Mouse (Mus musculus): ENCODE data around the gene Ccdc85c. TPM values are rescaled to one million over a fixed set of nuclear protein-coding genes. Genes with fewer than 3 reads are reported as not detected.

Ccdc85c gene
- total and polyA plus RNA-seq, 3 experiments, result 14.0 to 32.4 (median 15.2) TPM

DNA sequence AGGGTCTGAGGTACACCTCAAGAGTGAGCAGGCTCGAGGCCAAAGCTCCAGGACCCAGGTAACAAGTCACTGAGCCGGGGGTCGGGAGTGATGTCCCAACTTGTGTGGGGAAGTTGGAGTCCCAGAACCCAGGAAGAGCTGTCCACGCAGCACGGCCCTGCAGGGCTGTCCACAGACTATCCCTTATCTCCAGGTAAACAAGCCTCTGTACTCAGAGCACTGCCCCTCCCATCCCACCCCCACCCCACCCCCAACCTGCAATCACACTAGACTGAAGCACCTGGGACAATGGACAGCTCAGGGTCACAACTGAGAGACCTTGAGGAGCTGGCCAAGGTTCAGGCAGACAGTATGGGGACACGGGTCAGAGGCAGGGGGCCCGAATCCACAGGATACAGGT lies 10.3 kb downstream of the Ccdc85c start:
- dilution Hi-C loops (cut with MboI; ENCODE audit: extremely low pct_ligation_motif_present, extremely low pct_unique_long_range_greater_than_20kb, low sequenced_read_pairs) (no loop called here), in situ Hi-C loops (cut with MboI; ENCODE audit: low pct_ligation_motif_present, low pct_unique_long_range_greater_than_20kb, low sequenced_read_pairs) (no loop called here)
- Histone ChIP-seq H3K27ac (ENCODE audit: insufficient read depth, low read depth) (no peak overlapping the region), H3K9ac (ENCODE audit: insufficient read depth, low read depth) (no peak overlapping the region), H3K9me3 (replicated peaks; ENCODE audit: low read length) (no peaks in the 10 kb centered on the region), H3K36me3 (replicated peaks in 1 of 2; ENCODE audit: control insufficient read depth in 1 of 2, insufficient read depth in 1 of 2, low read length in 1 of 2) (peaks cover 0 to 62% of the 10 kb centered on the region in 2 experiments), H3K79me2 (replicated peaks; ENCODE audit: control insufficient read depth, extremely low read depth, insufficient read depth, poor library complexity, severe bottlenecking) (0 out of 2 replicates have a peak, but pooled peaks cover 2% of the 10 kb centered on the region), H3K4me1 (ENCODE audit: control insufficient read depth in 1 of 2, insufficient read depth in 2 of 2) (peaks cover 13 to 89% of the 10 kb centered on the region in 2 experiments; a peak in 3 of 4 replicates), H3K4me3 (replicated peaks in 1 of 3; ENCODE audit: low read depth in 2 of 3, low read length in 2 of 3, poor library complexity in 1 of 3) (no peak overlapping the region), H3K27me3 (replicated peaks) (no peaks in the 10 kb centered on the region), H3K4me2 (ENCODE audit: insufficient read depth, low read depth, poor library complexity, severe bottlenecking) (no peak overlapping the region)
- TF ChIP-seq ZC3H11A (IDR thresholded peaks at IDR 0.05; ENCODE audit: low read depth, low read length) (no peak), CTCF (conservative IDR thresholded peaks at IDR 0.05 in 1 of 2, IDR thresholded peaks at IDR 0.05 in 1 of 2; ENCODE audit: low read depth in 2 of 2, low read length in 2 of 2) (no peak), ELF1 (IDR thresholded peaks at IDR 0.05; ENCODE audit: low read depth, low read length) (no peak), GABPA (IDR thresholded peaks at IDR 0.05; ENCODE audit: insufficient replicate concordance, low read depth, low read length) (no peak), UBTF (IDR thresholded peaks at IDR 0.05; ENCODE audit: low read depth, low read length) (no peak), MXI1 (IDR thresholded peaks at IDR 0.05; ENCODE audit: low read depth, low read length) (no peak), EP300 (IDR thresholded peaks at IDR 0.05; ENCODE audit: low read length) (no peak), MEF2A (IDR thresholded peaks at IDR 0.05; ENCODE audit: borderline replicate concordance, low read depth, low read length) (no peak), ZKSCAN1 (IDR thresholded peaks at IDR 0.05; ENCODE audit: borderline replicate concordance, low read depth, low read length) (no peak), RCOR1 (conservative IDR thresholded peaks at IDR 0.05; ENCODE audit: low read depth, low read length) (no peak), RAD21 (IDR thresholded peaks at IDR 0.05; ENCODE audit: low read depth, low read length) (no peak), NRF1 (IDR thresholded peaks at IDR 0.05; ENCODE audit: low read depth, low read length) (no peak), BHLHE40 (IDR thresholded peaks at IDR 0.05; ENCODE audit: low read depth, low read length) (no peak), JUN (IDR thresholded peaks at IDR 0.05; ENCODE audit: insufficient read depth, low read depth, low read length) (no peak), USF1 (IDR thresholded peaks at IDR 0.05; ENCODE audit: low read depth, low read length) (no peak), JUND (conservative IDR thresholded peaks at IDR 0.05; ENCODE audit: low read depth, low read length) (no peak), USF2 (conservative IDR thresholded peaks at IDR 0.05; ENCODE audit: low read depth, low read length) (no peak), ETS1 (conservative IDR thresholded peaks at IDR 0.05; ENCODE audit: low read depth, low read length) (no peak), HCFC1 (IDR thresholded peaks at IDR 0.05; ENCODE audit: low read depth, low read length) (no peak), NELFE (IDR thresholded peaks at IDR 0.05; ENCODE audit: low read depth, low read length) (no peak)
- DNase-seq (ENCODE audit: extremely low read depth), result no peak

DNA sequence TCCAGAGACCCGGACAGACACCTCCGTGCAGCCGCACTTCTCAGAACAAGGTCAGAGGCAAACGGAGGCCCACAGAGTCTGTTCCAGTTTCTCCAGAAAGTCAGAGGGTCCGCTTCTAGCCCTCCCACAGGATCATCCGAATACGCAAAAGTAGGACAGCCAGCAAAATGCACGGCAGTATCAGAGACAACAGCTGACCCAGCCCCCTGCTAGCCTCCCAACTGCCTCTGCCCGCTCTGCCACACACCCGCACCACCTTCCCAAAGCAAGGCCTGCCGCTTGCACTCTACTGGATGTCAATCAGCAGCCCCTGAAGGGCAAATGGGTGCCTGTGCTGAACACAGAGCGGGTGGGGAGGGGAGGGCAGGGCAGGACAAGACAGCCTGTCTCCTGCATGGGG lies 14.3 kb downstream of the Ccdc85c start:
- Histone ChIP-seq H3K79me2 (replicated peaks; ENCODE audit: control insufficient read depth, extremely low read depth, insufficient read depth, poor library complexity, severe bottlenecking) (no peaks in the 10 kb centered on the region), H3K4me2 (ENCODE audit: insufficient read depth, low read depth, poor library complexity, severe bottlenecking) (no peak overlapping the region), H3K36me3 (replicated peaks in 1 of 2; ENCODE audit: control insufficient read depth in 1 of 2, insufficient read depth in 1 of 2, low read length in 1 of 2) (peaks cover 0 to 70% of the 10 kb centered on the region in 2 experiments), H3K4me3 (replicated peaks in 1 of 3; ENCODE audit: low read depth in 2 of 3, low read length in 2 of 3, poor library complexity in 1 of 3) (no peak overlapping the region), H3K9me3 (replicated peaks; ENCODE audit: low read length) (no peaks in the 10 kb centered on the region), H3K27ac (ENCODE audit: insufficient read depth, low read depth) (no peak overlapping the region), H3K4me1 (ENCODE audit: control insufficient read depth in 1 of 2, insufficient read depth in 2 of 2) (peaks cover 3 to 87% of the 10 kb centered on the region in 2 experiments; a peak in 2 of 4 replicates), H3K9ac (ENCODE audit: insufficient read depth, low read depth) (no peak overlapping the region), H3K27me3 (replicated peaks) (no peaks in the 10 kb centered on the region)
- in situ Hi-C loops (cut with MboI; ENCODE audit: low pct_ligation_motif_present, low pct_unique_long_range_greater_than_20kb, low sequenced_read_pairs), result no loop called here
- TF ChIP-seq ZNF384 (IDR thresholded peaks at IDR 0.05; ENCODE audit: low read depth, low read length) (no peak), CTCF (conservative IDR thresholded peaks at IDR 0.05 in 1 of 2, IDR thresholded peaks at IDR 0.05 in 1 of 2; ENCODE audit: low read depth in 2 of 2, low read length in 2 of 2) (no peak), USF1 (IDR thresholded peaks at IDR 0.05; ENCODE audit: low read depth, low read length) (no peak), MYC (IDR thresholded peaks at IDR 0.05; ENCODE audit: low read depth, low read length) (no peak), NELFE (IDR thresholded peaks at IDR 0.05; ENCODE audit: low read depth, low read length) (no peak), SMC3 (IDR thresholded peaks at IDR 0.05; ENCODE audit: low read depth, low read length) (no peak), MEF2A (IDR thresholded peaks at IDR 0.05; ENCODE audit: borderline replicate concordance, low read depth, low read length) (no peak), RAD21 (IDR thresholded peaks at IDR 0.05; ENCODE audit: low read depth, low read length) (no peak), CHD1 (IDR thresholded peaks at IDR 0.05; ENCODE audit: low read depth, low read length) (no peak), JUN (IDR thresholded peaks at IDR 0.05; ENCODE audit: insufficient read depth, low read depth, low read length) (no peak), KAT2A (IDR thresholded peaks at IDR 0.05; ENCODE audit: insufficient replicate concordance, low read length) (no peak), MAFK (IDR thresholded peaks at IDR 0.05; ENCODE audit: insufficient replicate concordance, low read length) (no peak), POLR2AphosphoS2 (IDR thresholded peaks at IDR 0.05; ENCODE audit: low read depth, low read length) (no peak), EP300 (IDR thresholded peaks at IDR 0.05; ENCODE audit: low read length) (no peak), PAX5 (IDR thresholded peaks at IDR 0.05; ENCODE audit: low read length) (no peak)
- no peak for DNase-seq (ENCODE audit: extremely low read depth)
- dilution Hi-C loops (cut with MboI; ENCODE audit: extremely low pct_ligation_motif_present, extremely low pct_unique_long_range_greater_than_20kb, low sequenced_read_pairs), result no loop called here

Measured in CH12.LX (cell line).